Comparison of ENCODE assay signal across 9 mouse cellular contexts in the genomic region with DNA sequence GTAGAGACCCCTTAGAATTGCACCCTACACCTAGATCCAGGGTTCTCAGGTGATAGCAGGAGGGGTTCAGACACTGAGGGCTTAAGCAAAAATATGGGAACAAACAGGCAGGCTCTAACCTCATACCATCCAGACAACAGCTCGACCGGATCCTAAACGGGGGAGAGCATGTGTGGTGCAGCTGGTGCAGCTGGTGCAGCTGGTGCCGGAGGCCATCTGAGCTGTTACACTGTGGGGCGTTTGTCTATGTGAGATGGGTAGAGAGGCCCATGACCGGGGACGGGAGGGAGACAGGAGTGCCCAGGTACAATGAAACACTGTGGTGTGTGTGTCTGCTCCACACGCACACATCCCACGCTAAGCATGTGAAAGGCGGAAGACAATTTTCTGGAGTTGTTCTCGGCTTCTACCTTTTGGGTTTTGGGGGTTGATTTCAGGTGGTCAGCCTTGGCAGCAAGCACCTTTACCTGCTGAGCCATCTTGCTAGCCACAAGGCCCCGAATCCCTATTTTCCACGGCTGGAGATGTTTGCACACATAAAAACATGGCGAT. TPM values are rescaled to one million over a fixed set of nuclear protein-coding genes. Genes with fewer than 3 reads are reported as not detected.
DNase-seq lines count a peak whose midpoint lies in the region; ATAC-seq and TF ChIP-seq lines count a peak whose summit lies in the region.
"Had no signal": no experiment of that assay in that cellular context is flagged by ENCODE, and none has a peak within 500 bp of the region (broad histone marks: within the 10 kb centered on the region; RNA-seq: fewer than 3 reads in every experiment).

No protein-coding gene starts in this region.

- no peaks in the 10 kb centered on the region for H3K9me3 ChIP-seq in forebrain, postnatal 0 days (ENCODE audit: low read length)
- H3K9me3 ChIP-seq in midbrain, embryonic 14.5 days (ENCODE audit: control insufficient read depth, low read length), result no peaks in the 10 kb centered on the region
- H3K9me3 ChIP-seq in lung, postnatal 0 days (ENCODE audit: low read length), result no peaks in the 10 kb centered on the region
- H3K9me3 ChIP-seq: heart, embryonic 10.5 days had no signal

- no peak for TF ChIP-seq EP300 in lung, postnatal 0 days (IDR thresholded peaks at IDR 0.05)

- H3K36me3 ChIP-seq in forebrain, postnatal 0 days (ENCODE audit: insufficient read depth), result no peaks in the 10 kb centered on the region
- 0 out of 2 replicates have a peak, but pooled peaks cover 3% of the 10 kb centered on the region for H3K36me3 ChIP-seq in midbrain, embryonic 14.5 days (ENCODE audit: control insufficient read depth, insufficient read depth, low read length)
- H3K36me3 ChIP-seq in lung, postnatal 0 days (ENCODE audit: insufficient read depth, low read length), result no peaks in the 10 kb centered on the region

- no peak for ATAC-seq in forebrain, postnatal 0 days
- no peak for ATAC-seq in midbrain, embryonic 14.5 days (ENCODE audit: low FRiP score, low TSS enrichment)
- no peak for ATAC-seq in lung, postnatal 0 days

- H3K4me2 ChIP-seq in forebrain, postnatal 0 days (ENCODE audit: low read depth), result 0 out of 2 replicates have a peak overlapping the region, but pooled peaks have one; percentile 8
- H3K4me2 ChIP-seq in midbrain, embryonic 14.5 days (ENCODE audit: low read length), result no peak overlapping the region
- no peak overlapping the region for H3K4me2 ChIP-seq in lung, postnatal 0 days (replicated peaks; ENCODE audit: low read depth, low read length)

- H3K4me1 ChIP-seq in forebrain, postnatal 0 days (ENCODE audit: insufficient read depth), result peaks cover 10% of the 10 kb centered on the region
- peaks cover 28% of the 10 kb centered on the region for H3K4me1 ChIP-seq in midbrain, embryonic 14.5 days (ENCODE audit: control insufficient read depth, insufficient read depth, low read length)
- H3K4me1 ChIP-seq in lung, postnatal 0 days (ENCODE audit: insufficient read depth, low read depth, low read length), result peaks cover 10% of the 10 kb centered on the region; the same call in 1 of the 2 replicates

- H3K27me3 ChIP-seq in forebrain, postnatal 0 days (ENCODE audit: insufficient read depth, low read length), result no peaks in the 10 kb centered on the region
- no peaks in the 10 kb centered on the region for H3K27me3 ChIP-seq in midbrain, embryonic 14.5 days (ENCODE audit: control insufficient read depth, insufficient read depth, low read length)
- H3K27me3 ChIP-seq in lung, postnatal 0 days (replicated peaks; ENCODE audit: insufficient read depth, low read length), result no peaks in the 10 kb centered on the region

- H3K4me3 ChIP-seq in forebrain, postnatal 0 days (ENCODE audit: low read depth, low read length), result no peak overlapping the region
- no peak overlapping the region for H3K4me3 ChIP-seq in midbrain, embryonic 14.5 days (replicated peaks; ENCODE audit: low read depth, low read length)
- H3K4me3 ChIP-seq in lung, postnatal 0 days (ENCODE audit: low read depth, low read length), result no peak overlapping the region
- H3K4me3 ChIP-seq: heart, embryonic 10.5 days had no signal

- no peak overlapping the region for H3K27ac ChIP-seq in forebrain, postnatal 0 days (ENCODE audit: low read depth, low read length)
- H3K27ac ChIP-seq in midbrain, embryonic 14.5 days (replicated peaks; ENCODE audit: low read depth, low read length), result no peak overlapping the region
- no peak overlapping the region for H3K27ac ChIP-seq in lung, postnatal 0 days (ENCODE audit: low read length)
- H3K27ac ChIP-seq: heart, embryonic 10.5 days; kidney, postnatal 0 days had no signal

- peak; percentile 80 for DNase-seq in thymus, postnatal 0 days (ENCODE audit: low spot score)
- no peak for DNase-seq in thymus, adult 18-20 months
- peak; percentile 32 for DNase-seq in forebrain, postnatal 0 days
- DNase-seq in midbrain, embryonic 14.5 days, result peak; percentile 54
- DNase-seq in gastrocnemius, postnatal 25 days, result no peak
- DNase-seq in lung, postnatal 0 days (ENCODE audit: low spot score), result no peak
- no peak for DNase-seq in frontal cortex, adult 2 months (ENCODE audit: extremely low spot score in 1 of 2, low spot score in 1 of 2)

- TF ChIP-seq CTCF in forebrain, postnatal 0 days (IDR thresholded peaks at IDR 0.05; ENCODE audit: low read depth), result no peak
- no peak for TF ChIP-seq CTCF in lung, postnatal 0 days (IDR thresholded peaks at IDR 0.05)

- 71% methylated on average over 14 of the region's 14 CpGs for WGBS in forebrain, postnatal 0 days
- WGBS in midbrain, embryonic 14.5 days, result 65% methylated on average over 14 of the region's 14 CpGs
- WGBS in lung, postnatal 0 days, result 80% methylated on average over 14 of the region's 14 CpGs

- H3K9ac ChIP-seq in forebrain, postnatal 0 days, result 0 out of 2 replicates have a peak overlapping the region, but pooled peaks have one; percentile 15
- no peak overlapping the region for H3K9ac ChIP-seq in midbrain, embryonic 14.5 days (replicated peaks; ENCODE audit: low read length)
- H3K9ac ChIP-seq in lung, postnatal 0 days (replicated peaks; ENCODE audit: low read depth), result no peak overlapping the region

RNA-seq across cellular contexts. Expression of a gene that starts 3.0 kb away (rescaled TPM):
- polyA plus RNA-seq in thymus, postnatal 0 days (2015; fragmentation: Nextera tagmentation; extraction: Ambion mirVana), result 13.7 and 22.1 TPM in 2 replicates
- total RNA-seq in forebrain, postnatal 0 days (2014; rRNA removed), result 39.5 and 43.9 TPM in 2 replicates
- 10.7 and 19.5 TPM in 2 replicates for polyA plus RNA-seq in forebrain, postnatal 0 days (2015; fragmentation: Nextera tagmentation; extraction: Ambion mirVana)
- polyA plus RNA-seq in midbrain, embryonic 14.5 days (2014; fragmentation: Nextera tagmentation; extraction: Ambion mirVana), result 37.8 and 55.6 TPM in 2 replicates
- 1 to 10 TPM; 1.5 to 3.2 TPM for total RNA-seq in gastrocnemius, postnatal 25 days (2021)
- polyA plus RNA-seq in lung, postnatal 0 days (2015; fragmentation: Nextera tagmentation; extraction: Ambion mirVana), result 13.1 and 16.6 TPM in 2 replicates
- polyA plus RNA-seq in frontal cortex, adult 2 months (2012; rRNA removed), result 18.4 and 21.6 TPM in 2 replicates

RNA-seq across cellular contexts. Expression of a gene that starts 6.0 kb away (rescaled TPM):
- polyA plus RNA-seq in thymus, postnatal 0 days (2015; fragmentation: Nextera tagmentation; extraction: Ambion mirVana), result 4.1 and 4.3 TPM in 2 replicates
- total RNA-seq in forebrain, postnatal 0 days (2014; rRNA removed), result 7.9 and 9.6 TPM in 2 replicates
- 15.5 and 16.7 TPM in 2 replicates for polyA plus RNA-seq in forebrain, postnatal 0 days (2015; fragmentation: Nextera tagmentation; extraction: Ambion mirVana)
- polyA plus RNA-seq in midbrain, embryonic 14.5 days (2014; fragmentation: Nextera tagmentation; extraction: Ambion mirVana), result 8.1 and 12.0 TPM in 2 replicates
- total RNA-seq in gastrocnemius, postnatal 25 days (2021), result 1 to 10 TPM; 1.1 to 1.6 TPM
- 3.8 and 8.4 TPM in 2 replicates for polyA plus RNA-seq in lung, postnatal 0 days (2015; fragmentation: Nextera tagmentation; extraction: Ambion mirVana)
- polyA plus RNA-seq in frontal cortex, adult 2 months (2012; rRNA removed), result 9.4 and 11.2 TPM in 2 replicates

Comparison
In these comparisons a context has a peak if more than half of its experiments do, and no peak if none do; other contexts are left out.
1. DNase-seq: peak in thymus, postnatal 0 days (single experiment), forebrain, postnatal 0 days (single experiment) and midbrain, embryonic 14.5 days (single experiment); none in thymus, adult 18-20 months (0 of 2), gastrocnemius, postnatal 25 days (single experiment), lung, postnatal 0 days (single experiment) and frontal cortex, adult 2 months (0 of 2).